Mouse (Mus musculus) cerebellum, postnatal 4 days (tissue): ENCODE measurements around the gene Syt1.

Experiments
- DNase-seq, 2 experiments: peaks; one replicate each; pipeline ENCODE4 v3.0.0; 2022; ENCODE audit warnings: low spot score in 2 of 2, mixed read lengths in 1 of 2

Gene Syt1

GRCm38 (mm10) chr10:109010241-109011193 is at the start of gene Syt1:
Gene Syt1 (minus strand): TSS chr10:109010982.
- DNase-seq: peak; percentile 59 to 81

- no peak for DNase-seq
These were observed 45.7 kb upstream of the Syt1 start for GRCm38 (mm10) chr10:109056500-109056899.

GRCm38 (mm10) chr10:109047537-109047936 is 36.8 kb upstream of the Syt1 start:
- DNase-seq: no peak

- no peak for DNase-seq
These were observed 36.2 kb upstream of the Syt1 start for GRCm38 (mm10) chr10:109046988-109047387.

- peak in 1 of 2 experiments; percentile 26 for DNase-seq
These were observed 714 bp upstream of the Syt1 start for GRCm38 (mm10) chr10:109011226-109012165.

- DNase-seq: no peak
These were observed 951 bp downstream of the Syt1 start for GRCm38 (mm10) chr10:109009831-109010230.

GRCm38 (mm10) chr10:109008456-109008855 is 2.3 kb downstream of the Syt1 start:
- DNase-seq: no peak

- no peak for DNase-seq
These were observed 7.3 kb downstream of the Syt1 start for GRCm38 (mm10) chr10:109003482-109003881.

GRCm38 (mm10) chr10:108987250-108987649 is 23.5 kb downstream of the Syt1 start:
- DNase-seq: no peak

- peak; percentile 42 to 88 for DNase-seq
These were observed 31.1 kb downstream of the Syt1 start for GRCm38 (mm10) chr10:108979660-108980059.

GRCm38 (mm10) chr10:108954952-108955351 is 55.8 kb downstream of the Syt1 start:
- DNase-seq: no peak

GRCm38 (mm10) chr10:108952182-108952581 is 58.6 kb downstream of the Syt1 start:
- DNase-seq: no peak

- no peak for DNase-seq
These were observed 73.8 kb downstream of the Syt1 start for GRCm38 (mm10) chr10:108936838-108937430.

- DNase-seq: peak in 1 of 2 experiments; percentile 8
These were observed 80.5 kb downstream of the Syt1 start for GRCm38 (mm10) chr10:108930299-108930698.

- DNase-seq: no peak
These were observed 81.1 kb downstream of the Syt1 start for GRCm38 (mm10) chr10:108929676-108930075.

- no peak for DNase-seq
These were observed 105.5 kb downstream of the Syt1 start for GRCm38 (mm10) chr10:108905264-108905663.

- no peak for DNase-seq
These were observed 106.4 kb downstream of the Syt1 start for GRCm38 (mm10) chr10:108904371-108904770.

GRCm38 (mm10) chr10:108896529-108896928 is 114.3 kb downstream of the Syt1 start:
- DNase-seq: no peak

GRCm38 (mm10) chr10:108893288-108893687 is 117.5 kb downstream of the Syt1 start:
- DNase-seq: no peak

GRCm38 (mm10) chr10:108892441-108892840 is 118.3 kb downstream of the Syt1 start:
- no peak for DNase-seq

- DNase-seq: no peak
These were observed 121.7 kb downstream of the Syt1 start for GRCm38 (mm10) chr10:108889084-108889483.

- no peak for DNase-seq
These were observed 124.0 kb downstream of the Syt1 start for GRCm38 (mm10) chr10:108886781-108887180.
